Mouse (Mus musculus) forebrain, embryonic 16.5 days (tissue): Measurements from ENCODE around the gene AL607142.1. TPM values are rescaled to one million over a fixed set of nuclear protein-coding genes. Genes with fewer than 3 reads are reported as not detected.

ENCODE experiments used
- ATAC-seq: fragments of 200-750 bp; cut with Nextera tagmentation; 2 replicates; pipeline ENCODE4 v1.8.0; 2017; ENCODE audit warnings: mild to moderate bottlenecking, moderate library complexity
- H3K27ac ChIP-seq: fragments of 300-500 bp; sonication (generic); 2 replicates; pipeline ENCODE4 v1.5.1; 2014; ENCODE audit warnings: low read length, control low read depth
- H3K27me3 ChIP-seq: fragments of 300-500 bp; sonication (generic); replicated peaks from 2 replicates; pipeline ENCODE4 v1.6.1; 2014; ENCODE audit warnings: low read length; ENCODE audit not compliant: control insufficient read depth, insufficient read depth
- H3K36me3 ChIP-seq: fragments of 300-500 bp; sonication (generic); 2 replicates; pipeline ENCODE4 v1.6.1; 2014; ENCODE audit not compliant: control insufficient read depth, insufficient read depth
- H3K4me1 ChIP-seq: fragments of 300-500 bp; sonication (generic); replicated peaks from 2 replicates; pipeline ENCODE4 v1.6.1; 2014; ENCODE audit warnings: low read length; ENCODE audit not compliant: control insufficient read depth, insufficient read depth
- H3K4me2 ChIP-seq: fragments of 300-500 bp; sonication (generic); 2 replicates; pipeline ENCODE4 v1.6.1; 2014; ENCODE audit warnings: mild to moderate bottlenecking, low read length, control low read depth
- H3K4me3 ChIP-seq: fragments of 300-500 bp; sonication (generic); replicated peaks from 2 replicates; pipeline ENCODE4 v1.5.1; 2014; ENCODE audit warnings: mild to moderate bottlenecking, low read length, control low read depth
- H3K9ac ChIP-seq: fragments of 300-500 bp; sonication (generic); replicated peaks from 2 replicates; pipeline ENCODE4 v1.6.1; 2014; ENCODE audit warnings: low read depth, low read length, control low read depth
- H3K9me3 ChIP-seq: fragments of 300-500 bp; sonication (generic); 2 replicates; pipeline ENCODE4 v1.6.1; 2016; ENCODE audit warnings: low read length; ENCODE audit not compliant: control insufficient read depth
- WGBS: fragments of 180-500 bp; shearing (Covaris S2); extraction: QIAGEN DNeasy Blood & Tissue Kit; methylation state at CpG from one replicate; pipeline ENCODE4 v1.1.7; 2014; 5-methylcytosine and 5-hydroxymethylcytosine counted together
- polyA plus RNA-seq: library from polyadenylated mRNA; unstranded; fragments of >200 nt; fragmentation: Nextera tagmentation; extraction: Ambion mirVana; gene quantifications from 2 replicates; pipeline ENCODE4 v1.2.1, GENCODE M21; 2015

Gene AL607142.1
- polyA plus RNA-seq, 1 experiment from 2014 or later = not detected

DNA sequence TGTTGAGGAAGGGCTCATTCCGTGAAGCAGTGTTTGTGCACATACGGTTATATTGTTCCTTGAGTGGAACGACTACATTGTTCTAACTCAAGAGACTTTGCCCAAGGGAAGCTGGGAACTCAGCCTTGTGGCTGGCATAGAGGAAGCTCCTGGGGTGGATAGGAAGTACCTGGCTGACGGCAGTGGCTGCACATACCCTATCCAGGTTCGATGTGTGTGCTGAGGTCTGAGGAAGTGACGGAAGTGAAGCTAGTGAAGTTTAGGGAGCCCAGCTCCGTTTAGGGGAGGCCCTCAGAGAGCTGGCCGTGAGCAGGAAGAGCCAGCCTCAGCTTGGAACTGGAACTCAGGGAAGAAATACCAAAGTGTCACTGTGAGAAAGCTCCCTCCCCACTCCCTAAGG, 43.0 kb downstream of the AL607142.1 start:
- H3K27ac ChIP-seq = no peak overlapping the region
- H3K9ac ChIP-seq = no peak overlapping the region
- no peaks in the 10 kb centered on the region for H3K27me3 ChIP-seq
- WGBS = 78% methylated on average over 8 of the region's 8 CpGs
- H3K4me2 ChIP-seq = no peak overlapping the region
- H3K36me3 ChIP-seq = no peaks in the 10 kb centered on the region
- no peak overlapping the region for H3K4me3 ChIP-seq
- H3K9me3 ChIP-seq = no peaks in the 10 kb centered on the region
- H3K4me1 ChIP-seq = no peaks in the 10 kb centered on the region
- no peak for ATAC-seq

DNA sequence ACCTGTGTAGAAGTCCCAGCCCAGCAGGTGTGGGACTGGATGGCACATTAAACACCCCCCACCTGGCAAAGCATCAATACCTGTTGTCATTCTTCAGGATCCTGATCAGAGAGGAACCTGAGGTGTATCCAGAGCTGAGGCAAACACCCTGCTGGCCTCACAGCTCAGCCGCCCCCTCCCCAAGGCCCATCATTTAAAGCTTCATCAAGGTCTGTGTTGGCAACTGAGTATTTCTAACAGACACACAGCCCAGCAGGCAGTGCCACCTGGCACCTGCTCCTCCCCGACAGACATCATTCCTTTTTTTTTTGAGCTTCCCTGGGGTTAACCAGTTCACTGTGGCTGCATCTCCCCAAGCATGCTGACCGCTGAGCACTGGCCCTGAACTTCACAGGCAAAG, 50.7 kb downstream of the AL607142.1 start:
- Histone ChIP-seq H3K27ac (no peak overlapping the region), H3K4me1 (no peaks in the 10 kb centered on the region), H3K27me3 (no peaks in the 10 kb centered on the region), H3K9ac (no peak overlapping the region), H3K36me3 (no peaks in the 10 kb centered on the region), H3K4me2 (no peak overlapping the region), H3K4me3 (no peak overlapping the region), H3K9me3 (no peaks in the 10 kb centered on the region)
- no peak for ATAC-seq
- 72% methylated on average over 3 of the region's 3 CpGs for WGBS

DNA sequence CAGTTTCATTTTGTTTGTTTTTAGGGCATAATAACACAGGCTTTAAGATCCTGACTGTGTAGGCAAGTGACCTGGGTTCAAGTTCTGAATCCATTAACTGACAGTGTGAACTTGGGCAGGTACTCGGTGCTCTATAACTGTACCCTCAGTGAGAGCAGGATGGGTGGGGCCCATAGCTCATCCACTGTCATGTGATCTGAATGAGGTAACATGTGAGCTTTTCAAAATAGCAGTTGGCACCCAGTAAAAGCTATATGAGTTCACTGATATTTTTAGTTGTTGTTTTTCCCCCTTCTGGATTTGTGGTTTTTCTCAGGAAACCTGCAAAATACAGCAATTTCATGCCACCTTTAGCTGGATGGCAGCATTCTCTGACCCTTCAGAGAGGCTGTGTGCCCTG, 51.5 kb downstream of the AL607142.1 start:
- H3K4me2 ChIP-seq = no peak overlapping the region
- no peak overlapping the region for H3K27ac ChIP-seq
- no peak overlapping the region for H3K9ac ChIP-seq
- ATAC-seq = no peak
- no peak overlapping the region for H3K4me3 ChIP-seq
- H3K4me1 ChIP-seq = no peaks in the 10 kb centered on the region
- H3K36me3 ChIP-seq = no peaks in the 10 kb centered on the region
- H3K27me3 ChIP-seq = no peaks in the 10 kb centered on the region
- 83% methylated on average over 1 of the region's 1 CpGs for WGBS
- no peaks in the 10 kb centered on the region for H3K9me3 ChIP-seq

DNA sequence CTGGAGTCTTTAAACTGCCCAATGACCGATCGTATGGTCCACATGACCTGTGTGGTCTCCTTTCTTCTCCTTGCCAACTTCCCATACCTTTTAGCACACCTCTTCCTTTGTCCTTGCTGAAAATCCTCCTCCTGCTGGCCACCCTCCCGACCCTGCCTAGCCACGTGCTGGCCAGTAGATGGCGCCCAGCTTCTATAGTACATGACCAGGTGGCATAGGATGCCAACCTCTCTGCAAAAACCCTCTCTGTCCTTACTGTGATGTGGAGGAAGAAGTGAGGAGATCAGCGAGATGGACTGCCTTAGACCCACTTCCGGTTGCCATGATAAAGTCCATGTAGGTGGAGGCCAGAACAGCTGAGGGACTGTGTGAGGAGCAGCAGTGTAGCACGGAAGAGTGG, 55.5 kb downstream of the AL607142.1 start:
- WGBS = 33% methylated on average over 8 of the region's 8 CpGs
- H3K9me3 ChIP-seq = no peaks in the 10 kb centered on the region
- no peaks in the 10 kb centered on the region for H3K36me3 ChIP-seq
- H3K27ac ChIP-seq = no peak overlapping the region
- no peak overlapping the region for H3K4me2 ChIP-seq
- H3K4me3 ChIP-seq = no peak overlapping the region
- no peak overlapping the region for H3K9ac ChIP-seq
- H3K4me1 ChIP-seq = no peaks in the 10 kb centered on the region
- H3K27me3 ChIP-seq = no peaks in the 10 kb centered on the region
- no peak for ATAC-seq

DNA sequence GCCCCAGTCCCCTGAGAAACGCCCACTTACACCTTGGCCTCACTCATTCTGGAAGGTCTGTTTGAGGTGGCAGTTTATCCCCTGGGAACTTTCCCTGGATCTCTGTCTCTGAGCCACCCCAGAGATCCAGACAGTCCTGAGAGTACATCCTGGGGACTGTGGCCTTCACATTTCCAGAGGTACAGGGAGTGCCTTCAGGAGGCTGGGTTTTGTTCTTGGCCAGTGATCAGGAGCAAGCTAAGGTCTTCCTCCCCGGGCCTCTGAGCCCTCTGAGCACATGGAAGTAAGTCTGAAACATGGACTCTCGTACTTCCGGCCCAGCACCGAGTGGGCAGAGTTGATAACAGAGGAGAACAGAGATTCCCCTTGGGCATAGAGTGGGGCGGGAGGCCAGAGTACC, 59.9 kb downstream of the AL607142.1 start:
- ATAC-seq = no peak
- Histone ChIP-seq H3K36me3 (no peaks in the 10 kb centered on the region), H3K27ac (no peak overlapping the region), H3K4me1 (peaks cover 9% of the 10 kb centered on the region; the same call in 1 of the 2 replicates), H3K4me2 (no peak overlapping the region), H3K9me3 (no peaks in the 10 kb centered on the region), H3K9ac (no peak overlapping the region), H3K27me3 (no peaks in the 10 kb centered on the region), H3K4me3 (no peak overlapping the region)
- 82% methylated on average over 6 of the region's 6 CpGs for WGBS

DNA sequence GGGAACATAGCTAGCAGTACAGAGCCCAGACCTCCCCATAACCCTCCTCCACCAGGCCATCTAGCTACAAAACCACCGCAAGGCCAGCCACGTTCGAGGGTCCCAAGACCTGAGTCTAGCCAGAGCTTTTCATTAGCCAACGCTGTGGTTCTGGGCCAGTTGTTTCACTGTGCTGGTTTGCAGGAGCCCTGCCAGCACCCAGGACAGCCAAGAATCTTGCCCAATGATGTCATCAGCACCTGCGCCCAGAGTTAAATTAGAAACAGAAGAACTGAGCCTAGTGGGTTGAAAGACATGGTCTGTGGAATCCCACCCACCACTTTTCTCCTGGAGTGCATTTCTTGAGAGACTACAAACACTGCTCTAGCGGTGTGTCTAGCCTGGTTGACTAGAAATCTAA, 61.3 kb downstream of the AL607142.1 start:
- no peaks in the 10 kb centered on the region for H3K27me3 ChIP-seq
- no peak overlapping the region for H3K4me2 ChIP-seq
- no peak overlapping the region for H3K27ac ChIP-seq
- no peak for ATAC-seq
- H3K4me3 ChIP-seq = no peak overlapping the region
- no peaks in the 10 kb centered on the region for H3K9me3 ChIP-seq
- 71% methylated on average over 6 of the region's 6 CpGs for WGBS
- no peak overlapping the region for H3K9ac ChIP-seq
- H3K36me3 ChIP-seq = no peaks in the 10 kb centered on the region
- H3K4me1 ChIP-seq = peaks cover 9% of the 10 kb centered on the region; the same call in 1 of the 2 replicates

DNA sequence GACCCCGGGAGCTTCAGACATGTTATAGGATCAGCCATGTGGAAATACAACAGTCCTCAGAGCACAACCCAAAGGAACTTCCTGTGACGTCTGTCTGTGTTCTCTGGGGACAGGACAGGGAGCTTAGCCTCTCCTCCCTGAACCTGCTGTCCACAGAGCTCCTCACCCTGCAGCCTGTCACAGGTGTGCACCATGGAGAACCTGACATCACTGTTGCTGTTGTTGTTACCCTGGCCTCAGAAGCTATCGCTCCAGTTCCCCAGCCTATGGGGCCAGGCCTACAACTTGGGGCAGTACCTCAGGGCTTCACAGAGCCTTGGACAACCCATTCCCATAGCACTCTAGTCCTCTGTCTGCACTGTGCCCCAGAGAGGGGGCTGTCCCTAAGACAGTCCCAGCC, 62.5 kb downstream of the AL607142.1 start:
- Histone ChIP-seq H3K36me3 (no peaks in the 10 kb centered on the region), H3K4me1 (peaks cover 9% of the 10 kb centered on the region; the same call in 1 of the 2 replicates)

DNA sequence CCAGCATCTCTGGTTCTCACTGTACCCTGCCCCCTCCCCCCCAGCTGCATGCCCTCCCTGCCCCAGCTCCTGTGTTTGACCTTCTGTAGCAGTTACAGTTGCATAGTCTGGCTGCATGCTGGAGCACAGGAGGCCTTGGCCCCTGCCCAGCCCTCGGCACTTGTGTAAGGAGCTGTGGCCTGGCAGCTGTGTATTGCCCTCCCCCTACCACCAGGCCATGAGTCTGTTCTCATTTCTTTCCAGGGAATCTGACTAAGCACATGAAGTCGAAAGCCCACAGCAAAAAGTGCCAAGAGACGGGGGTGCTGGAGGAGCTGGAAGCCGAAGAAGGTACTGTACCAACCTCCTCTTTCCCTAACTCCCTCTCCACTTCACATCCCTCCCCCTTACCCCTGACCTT, 63.2 kb downstream of the AL607142.1 start:
- Histone ChIP-seq H3K4me2 (no peak overlapping the region), H3K4me1 (peaks cover 9% of the 10 kb centered on the region; the same call in 1 of the 2 replicates), H3K4me3 (no peak overlapping the region), H3K27ac (no peak overlapping the region), H3K36me3 (no peaks in the 10 kb centered on the region), H3K9me3 (no peaks in the 10 kb centered on the region), H3K27me3 (no peaks in the 10 kb centered on the region), H3K9ac (no peak overlapping the region)
- WGBS = 57% methylated on average over 4 of the region's 4 CpGs
- 0 out of 2 replicates have a peak, but pooled peaks have one; percentile 22 for ATAC-seq

More for the DNA sequence above, 62.5 kb downstream of the AL607142.1 start:
- WGBS = 82% methylated on average over 3 of the region's 3 CpGs
- Histone ChIP-seq H3K9me3 (no peaks in the 10 kb centered on the region), H3K27ac (no peak overlapping the region), H3K4me2 (no peak overlapping the region), H3K9ac (no peak overlapping the region), H3K27me3 (no peaks in the 10 kb centered on the region), H3K4me3 (no peak overlapping the region)
- no peak for ATAC-seq

DNA sequence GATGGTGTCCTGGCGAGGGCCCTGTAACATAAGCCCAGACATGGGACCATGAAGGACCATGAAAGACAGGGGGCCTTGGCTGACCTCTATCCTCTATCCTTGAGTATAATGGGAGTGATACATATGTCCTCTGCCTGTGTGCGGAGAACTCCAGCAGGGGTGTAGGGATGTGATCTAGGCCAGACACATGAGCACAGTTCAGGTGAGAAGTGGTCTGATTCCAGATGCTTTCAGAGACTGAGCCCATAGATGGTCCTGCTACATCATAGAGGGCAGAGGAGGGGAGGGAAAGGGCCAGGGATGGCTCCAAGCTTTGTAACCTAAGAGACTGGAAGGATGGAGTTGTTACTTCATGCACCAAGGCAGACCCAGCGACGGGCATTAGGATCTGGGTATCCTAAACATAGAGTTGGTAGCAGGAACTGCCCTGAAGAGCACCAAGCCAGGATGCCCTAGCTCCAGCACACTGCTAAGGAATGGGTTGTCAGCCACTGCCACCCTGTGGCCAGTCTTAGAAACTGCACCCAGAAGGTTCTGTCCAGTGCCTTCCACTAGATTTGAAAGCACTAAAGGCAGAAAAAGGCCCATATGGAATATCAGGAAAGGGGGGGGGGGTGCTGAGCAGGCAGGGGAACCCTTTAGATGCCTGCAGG, 64.6 kb downstream of the AL607142.1 start:
- H3K27me3 ChIP-seq = no peaks in the 10 kb centered on the region

DNA sequence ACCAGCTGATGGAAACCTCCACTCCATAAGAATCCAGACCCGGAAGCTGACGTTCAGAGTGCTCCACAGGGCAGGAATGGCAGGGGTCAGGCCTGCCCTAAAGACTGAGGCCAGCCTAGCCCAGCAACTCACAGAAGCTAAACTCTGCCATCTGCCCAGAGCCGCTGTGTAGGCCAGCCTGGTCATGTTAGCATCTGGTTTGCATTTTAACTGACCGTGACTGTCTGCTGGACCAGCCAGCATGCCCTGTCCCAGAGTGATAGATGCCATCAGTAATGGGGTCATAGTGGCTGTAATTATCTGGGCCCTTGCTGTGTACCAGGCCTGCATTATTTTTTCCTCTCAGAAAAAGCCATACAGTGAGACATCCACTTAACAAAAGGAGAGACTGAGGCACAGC, 66.1 kb downstream of the AL607142.1 start:
- no peak overlapping the region for H3K4me2 ChIP-seq
- no peak overlapping the region for H3K9ac ChIP-seq
- no peak overlapping the region for H3K4me3 ChIP-seq
- H3K36me3 ChIP-seq = no peaks in the 10 kb centered on the region
- H3K4me1 ChIP-seq = peaks cover 8% of the 10 kb centered on the region; the same call in 1 of the 2 replicates
- ATAC-seq = no peak
- H3K27ac ChIP-seq = no peak overlapping the region
- no peaks in the 10 kb centered on the region for H3K9me3 ChIP-seq
- no peaks in the 10 kb centered on the region for H3K27me3 ChIP-seq
- WGBS = 82% methylated on average over 4 of the region's 4 CpGs

More for the DNA sequence above, 64.6 kb downstream of the AL607142.1 start:
- Histone ChIP-seq H3K4me3 (no peak overlapping the region), H3K9me3 (no peaks in the 10 kb centered on the region), H3K4me1 (peaks cover 9% of the 10 kb centered on the region; the same call in 1 of the 2 replicates), H3K9ac (no peak overlapping the region), H3K36me3 (no peaks in the 10 kb centered on the region), H3K4me2 (no peak overlapping the region), H3K27ac (no peak overlapping the region)
- ATAC-seq = peak; percentile 76
- 42% methylated on average over 4 of the region's 4 CpGs for WGBS
